Comparison of ENCODE assay signal across 17 mouse cellular contexts in the genomic region with DNA sequence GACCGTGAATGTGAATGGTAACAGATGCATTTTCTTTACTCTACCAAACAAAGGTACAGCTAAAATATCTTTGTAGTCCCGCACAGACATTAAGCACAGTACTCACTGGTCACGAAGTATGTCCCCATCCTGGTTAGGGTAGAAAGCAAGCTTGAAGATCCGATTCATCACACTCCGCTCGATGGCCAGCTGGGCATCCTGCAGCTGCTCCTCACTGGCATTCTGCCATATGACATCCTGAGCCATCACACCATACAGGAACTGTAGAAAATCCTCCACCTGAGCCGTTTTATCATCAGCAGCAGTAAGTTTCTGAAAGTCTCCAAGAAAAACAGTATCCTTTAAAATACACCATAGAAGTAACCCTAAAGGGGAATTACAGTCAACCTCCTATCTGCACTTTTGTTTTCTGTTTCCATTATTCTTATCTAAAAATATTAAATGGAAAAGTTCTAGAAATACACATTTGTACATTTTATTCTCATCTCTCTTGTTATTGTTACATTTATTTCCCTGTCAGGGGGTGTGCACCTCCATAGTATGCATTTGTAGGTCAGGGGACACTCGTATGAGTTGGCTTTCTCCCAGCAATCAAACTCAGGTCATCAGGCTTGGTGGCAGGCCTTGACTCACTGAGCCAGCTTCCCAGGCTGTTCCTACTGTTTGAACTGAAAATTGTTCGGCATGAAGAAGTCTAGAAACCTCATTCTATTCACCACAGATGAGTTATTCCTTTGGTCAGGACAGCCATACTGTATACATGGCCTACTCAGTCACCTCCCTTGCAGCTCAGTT.
"Had no signal": no experiment of that assay in that cellular context is flagged by ENCODE, and none has a peak within 500 bp of the region (broad histone marks: within the 10 kb centered on the region; RNA-seq: fewer than 3 reads in every experiment).

No protein-coding gene starts in this region.

- H3K4me1 ChIP-seq: limb, embryonic 12.5 days; liver, embryonic 13.5 days; lung, embryonic 15.5 days; megakaryocyte, embryonic 14.5 days; midbrain, embryonic 13.5 days; neural tube, embryonic 15.5 days had no signal

- DNase-seq: kidney, adult 8-10 months; kidney, postnatal 25 days; liver; liver, embryonic 13.5 days; liver, postnatal 0 days; lung, postnatal 14 days; right cerebral cortex, postnatal 4 days; spleen, adult 18-20 months; thymus, adult 18-20 months; thymus, postnatal 14 days had no signal

- H3K27me3 ChIP-seq: limb, embryonic 12.5 days; liver, embryonic 13.5 days; lung, embryonic 15.5 days; megakaryocyte, embryonic 14.5 days; midbrain, embryonic 13.5 days; neural tube, embryonic 15.5 days had no signal

- H3K4me3 ChIP-seq: left cerebral cortex, adult 2 months; limb, embryonic 12.5 days; liver, embryonic 13.5 days; lung, embryonic 15.5 days; megakaryocyte, embryonic 14.5 days; midbrain, embryonic 13.5 days; neural tube, embryonic 15.5 days had no signal

- H3K9me3 ChIP-seq: limb, embryonic 12.5 days; liver, embryonic 13.5 days; lung, embryonic 15.5 days; megakaryocyte, embryonic 14.5 days; midbrain, embryonic 13.5 days; neural tube, embryonic 15.5 days had no signal

- ATAC-seq: liver, postnatal 0 days; midbrain, embryonic 13.5 days had no signal

- H3K9ac ChIP-seq: limb, embryonic 12.5 days; liver, embryonic 13.5 days; liver, postnatal 0 days; lung, embryonic 15.5 days; midbrain, embryonic 13.5 days; neural tube, embryonic 15.5 days had no signal

- H3K27ac ChIP-seq: left cerebral cortex, adult 2 months; limb, embryonic 12.5 days; liver, embryonic 13.5 days; lung, embryonic 15.5 days; macrophage; midbrain, embryonic 13.5 days; neural tube, embryonic 15.5 days had no signal

- H3K4me2 ChIP-seq: limb, embryonic 12.5 days; liver, embryonic 13.5 days; lung, embryonic 15.5 days; midbrain, embryonic 13.5 days; neural tube, embryonic 15.5 days had no signal
